Mouse (Mus musculus) gastrocnemius, adult 8-10 months (tissue): Measurements from ENCODE around the gene Ggnbp2. TPM values are rescaled to one million over a fixed set of nuclear protein-coding genes. Genes with fewer than 3 reads are reported as not detected.
A peak's percentile ranks its signal among the peaks of the same experiment; 100 is the strongest.
"Not testable (repeated sequence)": the region's sequence is repeated elsewhere in the genome, so short reads cannot be mapped to it uniquely, and the experiment has no call there.

Experiments
- DNase-seq, 2 experiments: peaks; one replicate each; pipeline ENCODE4 v3.0.0; 2022; ENCODE audit warnings: low spot score in 2 of 2
- total RNA-seq, 4 experiments: library from RNA; stranded (reverse); gene quantifications; 2 replicates each; pipeline ENCODE4 v1.2.4; 2022

Gene Ggnbp2
- total RNA-seq, 4 experiments from 2014 or later: 31.1 to 45.3 (median 33.5) TPM

GRCm38 (mm10) chr11:84879772-84880464 is 9.3 kb upstream of the Ggnbp2 start, which contains the start of the genes Myo19 and Pigw:
Gene Myo19 (plus strand): TSS chr11:84880148.
Gene Pigw (minus strand): TSS chr11:84880285.
- DNase-seq: peak; percentile 75

GRCm38 (mm10) chr11:84879007-84879771 is 8.6 kb upstream of the Ggnbp2 start:
- no peak for DNase-seq

- DNase-seq: not testable (repeated sequence)
These were observed 5.4 kb upstream of the Ggnbp2 start for GRCm38 (mm10) chr11:84876020-84876419.

GRCm38 (mm10) chr11:84873042-84873833 is 2.6 kb upstream of the Ggnbp2 start:
- no peak for DNase-seq

- no peak for DNase-seq
These were observed 992 bp upstream of the Ggnbp2 start for GRCm38 (mm10) chr11:84871548-84872069.

GRCm38 (mm10) chr11:84871046-84871445 is 429 bp upstream of the Ggnbp2 start:
- DNase-seq: no peak

- peak; percentile 92 to 93 for DNase-seq
These were observed 932 bp downstream of the Ggnbp2 start for GRCm38 (mm10) chr11:84869537-84870232.

GRCm38 (mm10) chr11:84868786-84869259 is 1.8 kb downstream of the Ggnbp2 start:
- no peak for DNase-seq

GRCm38 (mm10) chr11:84867586-84867985 is 3.0 kb downstream of the Ggnbp2 start:
- no peak for DNase-seq

- no peak for DNase-seq
These were observed 5.3 kb downstream of the Ggnbp2 start for GRCm38 (mm10) chr11:84865268-84865667.

- no peak for DNase-seq
These were observed 15.3 kb downstream of the Ggnbp2 start for GRCm38 (mm10) chr11:84855285-84855684.

GRCm38 (mm10) chr11:84847475-84848090 is 23.0 kb downstream of the Ggnbp2 start:
- DNase-seq: no peak

GRCm38 (mm10) chr11:84846741-84847474 is 23.7 kb downstream of the Ggnbp2 start:
- DNase-seq: no peak

GRCm38 (mm10) chr11:84839330-84839729 is 31.3 kb downstream of the Ggnbp2 start:
- no peak for DNase-seq

GRCm38 (mm10) chr11:84829495-84829894 is 41.1 kb downstream of the Ggnbp2 start:
- DNase-seq: not testable (repeated sequence)

GRCm38 (mm10) chr11:84828516-84829399 is 41.9 kb downstream of the Ggnbp2 start, which contains the start of gene Dhrs11:
Gene Dhrs11 (minus strand): TSS chr11:84828994.
- peak; percentile 96 for DNase-seq

GRCm38 (mm10) chr11:84827901-84828503 is 42.6 kb downstream of the Ggnbp2 start:
- DNase-seq: no peak

- no peak for DNase-seq
These were observed 43.1 kb downstream of the Ggnbp2 start for GRCm38 (mm10) chr11:84827492-84827891.
